Mouse (Mus musculus): ENCODE results near the gene Fam20b.
A peak's percentile ranks its signal among the peaks of the same experiment; 100 is the strongest.

Gene Fam20b

GRCm38 (mm10) chr1:156718950-156719805, at the start of gene Fam20b:
Fam20b (minus strand) TSS chr1:156719086.
- DNase-seq (ENCODE audit: low spot score in 2 of 2) = peak; percentile 94 to 95

GRCm38 (mm10) chr1:156765311-156765710, 46.4 kb upstream of the Fam20b start:
- no peak for DNase-seq (ENCODE audit: low spot score in 2 of 2)

- DNase-seq (ENCODE audit: low spot score in 2 of 2) = no peak
Measured at GRCm38 (mm10) chr1:156764584-156764983, 45.7 kb upstream of the Fam20b start.

- peak in 1 of 2 experiments; percentile 24 for DNase-seq (ENCODE audit: low spot score in 2 of 2)
Measured at GRCm38 (mm10) chr1:156763280-156763679, 44.4 kb upstream of the Fam20b start.

GRCm38 (mm10) chr1:156761430-156761801, 42.5 kb upstream of the Fam20b start:
- DNase-seq (ENCODE audit: low spot score in 2 of 2) = no peak

- DNase-seq (ENCODE audit: low spot score in 2 of 2) = no peak
Measured at GRCm38 (mm10) chr1:156760549-156761429, 41.9 kb upstream of the Fam20b start.

GRCm38 (mm10) chr1:156758326-156758725, 39.4 kb upstream of the Fam20b start:
- DNase-seq (ENCODE audit: low spot score in 2 of 2) = no peak

GRCm38 (mm10) chr1:156754608-156755413, 35.9 kb upstream of the Fam20b start:
- DNase-seq (ENCODE audit: low spot score in 2 of 2) = peak; percentile 14 to 19

- DNase-seq (ENCODE audit: low spot score in 2 of 2) = no peak
Measured at GRCm38 (mm10) chr1:156752990-156753389, 34.1 kb upstream of the Fam20b start.

- DNase-seq (ENCODE audit: low spot score in 2 of 2) = peak; percentile 43 to 47
Measured at GRCm38 (mm10) chr1:156752020-156752724, 33.3 kb upstream of the Fam20b start.

- DNase-seq (ENCODE audit: low spot score in 2 of 2) = no peak
Measured at GRCm38 (mm10) chr1:156750261-156750660, 31.4 kb upstream of the Fam20b start.

GRCm38 (mm10) chr1:156749136-156749535, 30.2 kb upstream of the Fam20b start:
- DNase-seq (ENCODE audit: low spot score in 2 of 2) = no peak

GRCm38 (mm10) chr1:156748435-156749005, 29.6 kb upstream of the Fam20b start:
- DNase-seq (ENCODE audit: low spot score in 2 of 2) = no peak

- no peak for DNase-seq (ENCODE audit: low spot score in 2 of 2)
Measured at GRCm38 (mm10) chr1:156745188-156745810, 26.4 kb upstream of the Fam20b start.

- peak; percentile 43 to 44 for DNase-seq (ENCODE audit: low spot score in 2 of 2)
Measured at GRCm38 (mm10) chr1:156741482-156742411, 22.9 kb upstream of the Fam20b start.

- no peak for DNase-seq (ENCODE audit: low spot score in 2 of 2)
Measured at GRCm38 (mm10) chr1:156735788-156736187, 16.9 kb upstream of the Fam20b start.

GRCm38 (mm10) chr1:156734019-156734418, 15.1 kb upstream of the Fam20b start:
- no peak for DNase-seq (ENCODE audit: low spot score in 2 of 2)

- DNase-seq (ENCODE audit: low spot score in 2 of 2) = peak in 1 of 2 experiments; percentile 27
Measured at GRCm38 (mm10) chr1:156733559-156733958, 14.7 kb upstream of the Fam20b start.

- DNase-seq (ENCODE audit: low spot score in 2 of 2) = no peak
Measured at GRCm38 (mm10) chr1:156732996-156733395, 14.1 kb upstream of the Fam20b start.
